Mouse (Mus musculus): Measurements from ENCODE around the gene Nes. TPM values are rescaled to one million over a fixed set of nuclear protein-coding genes. Genes with fewer than 3 reads are reported as not detected.

The Nes gene
- polyA plus RNA-seq, 1 experiment from 2014 or later: 9.5 TPM

DNA sequence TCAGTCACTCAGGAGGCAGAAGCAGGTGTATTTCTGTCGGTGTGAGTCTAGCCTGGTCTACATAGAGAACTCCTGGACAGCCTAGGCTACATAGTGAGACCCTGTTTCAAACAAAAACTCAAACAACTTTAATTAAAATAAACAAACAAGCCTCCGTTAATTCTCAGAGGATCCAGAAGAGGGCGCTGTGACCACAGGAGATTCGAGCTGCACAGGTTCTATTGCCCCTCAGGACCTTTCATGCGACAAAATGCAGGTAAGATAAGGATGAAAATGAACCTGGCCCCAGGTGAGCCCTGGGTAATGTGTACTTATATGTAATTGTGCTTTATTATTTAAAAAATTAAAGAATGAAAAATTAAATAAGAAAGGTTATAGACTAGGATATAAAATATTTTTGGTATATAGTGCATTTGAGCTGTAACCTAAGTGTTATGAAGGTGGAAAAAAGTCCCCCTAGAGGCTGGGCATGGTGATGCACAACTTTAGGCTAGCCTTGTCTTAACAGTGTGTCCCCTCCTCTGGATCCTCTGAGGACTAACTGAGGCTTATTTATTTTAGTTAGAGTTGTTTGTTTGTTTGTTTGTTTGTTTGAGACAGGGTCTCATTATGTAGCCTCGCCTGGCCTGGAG lies 39.9 kb downstream of the Nes start:
- Histone ChIP-seq H3K27ac (ENCODE audit: low read length) (no peak overlapping the region), H3K36me3 (ENCODE audit: control insufficient read depth, insufficient read depth) (no peaks in the 10 kb centered on the region), H3K27me3 (ENCODE audit: control insufficient read depth, insufficient read depth, low read length) (peaks cover 6% of the 10 kb centered on the region; the same call in 1 of the 2 replicates), H3K4me1 (ENCODE audit: control insufficient read depth, insufficient read depth, low read length) (peaks cover 4% of the 10 kb centered on the region; the same call in 1 of the 2 replicates), H3K4me2 (ENCODE audit: low read depth, low read length) (no peak overlapping the region), H3K4me3 (ENCODE audit: low read length) (no peak overlapping the region), H3K9me3 (replicated peaks; ENCODE audit: control insufficient read depth, low read length) (no peaks in the 10 kb centered on the region; the same call in 1 of the 2 replicates), H3K9ac (ENCODE audit: low read length) (no peak overlapping the region)
- no peak for ATAC-seq (replicated peaks; ENCODE audit: extremely low read depth, insufficient read depth, low FRiP score)
- WGBS: 11% methylated on average over 6 of the region's 6 CpGs

DNA sequence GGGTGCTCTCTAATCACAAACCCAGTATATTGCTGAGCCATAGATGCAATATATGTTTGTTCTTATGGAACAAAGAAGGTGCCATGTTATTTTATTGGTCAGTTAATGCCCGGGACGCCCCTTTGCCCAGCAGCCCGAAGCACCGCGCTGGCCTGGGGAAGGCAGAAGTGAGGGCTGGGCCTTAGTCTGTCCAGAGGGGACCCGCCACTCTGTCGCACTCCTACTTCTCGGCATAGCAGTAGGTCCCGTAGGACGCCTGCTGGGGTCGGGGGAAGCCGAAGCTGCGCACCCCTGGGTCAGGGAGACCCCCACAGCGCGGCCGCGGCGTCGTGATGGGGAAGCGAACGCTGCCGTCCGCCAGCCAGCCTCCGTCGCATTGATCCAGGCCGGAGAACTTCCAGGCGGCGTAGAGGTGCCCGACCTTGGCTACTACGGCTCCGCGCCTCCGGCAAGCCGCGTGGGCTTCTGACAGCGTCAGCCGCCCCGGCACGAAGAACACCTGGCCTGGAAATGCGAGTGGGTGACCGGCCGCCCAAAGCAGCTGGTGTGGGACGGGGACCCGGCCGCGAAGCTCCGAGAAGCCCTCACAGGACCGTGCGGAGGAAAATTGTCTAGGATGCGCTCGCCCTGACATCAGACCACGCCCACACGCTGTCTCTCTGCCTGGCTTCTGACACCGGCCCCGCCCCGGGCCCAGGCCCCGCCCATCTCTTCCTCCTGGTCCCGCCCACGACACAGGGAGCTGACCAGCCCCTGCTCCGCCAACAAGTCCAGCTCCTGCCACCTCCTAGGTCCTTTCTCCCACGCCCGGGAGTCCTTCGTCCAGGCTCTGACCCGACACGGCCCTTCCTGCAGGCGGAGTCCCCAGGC lies 51.7 kb downstream of the Nes start:
- peaks cover 65% of the 10 kb centered on the region for H3K27me3 ChIP-seq (ENCODE audit: control insufficient read depth, insufficient read depth, low read length)
- H3K36me3 ChIP-seq (ENCODE audit: control insufficient read depth, insufficient read depth): no peaks in the 10 kb centered on the region
- peak overlapping the region; percentile 34 for H3K9ac ChIP-seq (ENCODE audit: low read length)
- no peak overlapping the region for H3K27ac ChIP-seq (ENCODE audit: low read length)
- peak overlapping the region; percentile 66 for H3K4me3 ChIP-seq (ENCODE audit: low read length)
- H3K9me3 ChIP-seq (replicated peaks; ENCODE audit: control insufficient read depth, low read length): no peaks in the 10 kb centered on the region
- H3K4me2 ChIP-seq (ENCODE audit: low read depth, low read length): peak overlapping the region; percentile 98
- 2% methylated on average over 66 of the region's 66 CpGs for WGBS
- peak; percentile 92 for ATAC-seq (replicated peaks; ENCODE audit: extremely low read depth, insufficient read depth, low FRiP score)
- peaks cover 11% of the 10 kb centered on the region for H3K4me1 ChIP-seq (ENCODE audit: control insufficient read depth, insufficient read depth, low read length)

DNA sequence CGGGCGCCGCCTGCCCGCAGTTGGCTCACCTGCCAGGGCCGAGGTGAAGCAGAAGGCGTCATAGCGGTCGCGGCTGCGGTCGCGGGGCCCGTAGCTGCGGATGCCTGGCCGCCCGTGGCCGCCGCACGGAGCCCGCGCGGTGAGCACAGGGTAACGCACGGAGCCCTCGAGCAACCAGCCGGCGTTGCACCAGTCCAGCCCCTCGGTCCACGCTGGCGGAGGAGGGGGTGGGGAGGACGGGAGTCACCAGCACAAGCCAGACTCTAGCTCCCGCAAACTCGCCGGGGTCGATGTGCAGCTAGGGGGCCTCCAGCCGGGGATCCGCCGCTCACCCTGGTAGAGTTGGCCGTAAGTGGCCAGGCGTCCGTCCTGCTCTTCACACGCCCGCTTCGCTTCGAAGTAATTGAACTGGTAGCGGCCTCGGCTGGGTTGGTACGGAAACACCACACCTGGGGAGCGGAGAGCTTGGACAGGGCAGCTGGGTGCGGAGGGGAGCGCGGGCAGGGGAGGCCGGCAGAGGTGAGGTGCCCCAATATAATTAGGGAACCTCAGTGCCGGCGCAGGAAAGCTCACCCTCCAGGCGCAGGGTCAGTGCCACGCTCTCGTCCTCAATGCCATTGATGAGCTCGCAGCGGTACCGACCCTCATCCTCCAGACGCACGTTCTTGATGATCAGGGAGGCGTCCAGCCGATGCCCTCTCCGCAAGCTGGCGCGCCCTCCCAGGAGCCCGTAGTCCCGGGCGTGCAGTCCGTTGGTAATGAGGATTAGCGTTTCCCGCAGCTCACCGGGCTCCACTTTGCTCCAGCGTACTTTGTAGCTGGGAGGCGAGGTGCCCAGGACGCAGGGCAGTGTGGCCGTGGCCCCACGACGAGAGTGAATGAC lies 52.6 kb downstream of the Nes start:
- Histone ChIP-seq H3K4me1 (ENCODE audit: control insufficient read depth, insufficient read depth, low read length) (peaks cover 11% of the 10 kb centered on the region), H3K27me3 (ENCODE audit: control insufficient read depth, insufficient read depth, low read length) (peaks cover 62% of the 10 kb centered on the region), H3K27ac (ENCODE audit: low read length) (no peak overlapping the region), H3K36me3 (ENCODE audit: control insufficient read depth, insufficient read depth) (no peaks in the 10 kb centered on the region), H3K9me3 (replicated peaks; ENCODE audit: control insufficient read depth, low read length) (peaks cover 6% of the 10 kb centered on the region), H3K4me3 (ENCODE audit: low read length) (peak overlapping the region; percentile 66), H3K4me2 (ENCODE audit: low read depth, low read length) (peak overlapping the region; percentile 98), H3K9ac (ENCODE audit: low read length) (peak overlapping the region; percentile 34)
- 2% methylated on average over 81 of the region's 81 CpGs for WGBS
- peak; percentile 38 for ATAC-seq (replicated peaks; ENCODE audit: extremely low read depth, insufficient read depth, low FRiP score)

DNA sequence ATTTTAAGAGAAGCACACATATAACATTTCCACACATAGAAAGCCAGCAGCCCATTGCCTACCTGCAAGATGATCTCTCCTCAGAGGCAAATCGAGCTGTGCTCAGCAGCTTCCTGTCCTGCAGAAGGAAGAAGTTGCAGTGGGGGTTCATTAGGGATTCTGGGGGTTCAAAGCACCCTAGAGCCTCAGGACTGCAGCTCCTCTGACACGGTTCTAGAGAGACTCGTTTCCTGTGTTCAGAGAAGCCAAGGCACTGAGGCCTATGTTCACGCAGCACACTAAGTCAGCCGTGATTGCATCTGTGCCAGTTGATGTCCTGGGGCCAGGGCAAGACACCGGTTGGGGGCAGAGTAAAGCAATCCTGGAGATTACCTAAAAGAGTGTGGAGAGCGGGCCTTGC lies 55.9 kb downstream of the Nes start:
- Histone ChIP-seq H3K27me3 (ENCODE audit: control insufficient read depth, insufficient read depth, low read length) (peaks cover 54% of the 10 kb centered on the region), H3K4me2 (ENCODE audit: low read depth, low read length) (no peak overlapping the region), H3K4me3 (ENCODE audit: low read length) (no peak overlapping the region), H3K9me3 (replicated peaks; ENCODE audit: control insufficient read depth, low read length) (peaks cover 7% of the 10 kb centered on the region), H3K4me1 (ENCODE audit: control insufficient read depth, insufficient read depth, low read length) (peaks cover 11% of the 10 kb centered on the region), H3K9ac (ENCODE audit: low read length) (no peak overlapping the region), H3K36me3 (ENCODE audit: control insufficient read depth, insufficient read depth) (no peaks in the 10 kb centered on the region), H3K27ac (ENCODE audit: low read length) (no peak overlapping the region)
- no peak for ATAC-seq (replicated peaks; ENCODE audit: extremely low read depth, insufficient read depth, low FRiP score)
- 58% methylated on average over 7 of the region's 7 CpGs for WGBS

DNA sequence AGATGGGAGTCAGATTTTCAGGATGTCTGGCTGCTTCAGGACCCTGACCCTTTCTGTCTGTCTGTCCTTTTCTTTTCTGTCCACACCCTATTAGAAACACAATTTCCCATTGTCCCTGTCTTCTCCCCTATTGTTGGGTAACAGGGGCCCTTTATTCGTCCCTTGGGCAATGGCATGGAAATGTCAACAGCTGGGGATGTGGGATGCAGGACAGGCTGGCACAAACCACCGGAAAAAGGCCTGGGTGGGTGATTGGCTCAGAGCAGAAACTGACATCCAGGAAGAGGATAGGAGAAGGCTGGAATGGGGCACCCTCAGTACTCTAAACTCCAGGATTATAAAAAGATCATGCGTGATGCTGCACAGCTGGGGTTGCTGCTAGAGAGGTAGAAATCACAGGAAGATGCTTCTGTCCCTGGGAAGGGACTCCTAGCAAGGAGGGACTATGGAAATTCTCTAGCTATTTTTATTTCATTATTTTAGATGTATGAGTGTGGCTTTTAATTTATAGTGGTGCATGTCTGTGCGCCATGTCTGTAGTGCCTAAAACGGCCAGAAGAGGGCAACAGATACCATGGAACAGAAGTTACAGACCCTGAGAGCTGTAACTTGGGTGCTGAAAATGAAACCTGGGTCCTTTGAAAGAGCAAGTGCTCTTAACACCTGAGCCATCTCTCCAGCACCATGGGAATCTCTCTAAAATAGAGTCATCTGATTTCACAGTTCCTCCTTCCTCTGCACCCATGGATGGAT lies 56.7 kb downstream of the Nes start, which contains the start of gene Hapln2:
Gene Hapln2, minus strand, starts transcription at position 150 of the 753 bp plus-strand sequence.
- Histone ChIP-seq H3K27ac (ENCODE audit: low read length) (no peak within 1 kb of the TSS), H3K4me1 (ENCODE audit: control insufficient read depth, insufficient read depth, low read length) (peaks cover 9% of the 10 kb centered on the region), H3K9ac (ENCODE audit: low read length) (no peak within 1 kb of the TSS), H3K27me3 (ENCODE audit: control insufficient read depth, insufficient read depth, low read length) (peaks cover 48% of the 10 kb centered on the region), H3K4me3 (ENCODE audit: low read length) (no peak within 1 kb of the TSS), H3K9me3 (replicated peaks; ENCODE audit: control insufficient read depth, low read length) (peaks cover 7% of the 10 kb centered on the region), H3K36me3 (ENCODE audit: control insufficient read depth, insufficient read depth) (no peaks in the 10 kb centered on the region), H3K4me2 (ENCODE audit: low read depth, low read length) (no peak within 1 kb of the TSS)
- ATAC-seq (replicated peaks; ENCODE audit: extremely low read depth, insufficient read depth, low FRiP score): no peak
- WGBS: 49% methylated on average over 5 of the region's 5 CpGs

Other genes starting within 250 kb of the Nes start
- gene Lrrc71, start 222.5 kb upstream of the Nes start, polyA plus RNA-seq (2015; fragmentation: Nextera tagmentation; extraction: Ambion mirVana): 0.71 and 0.87 TPM in 2 replicates
- 0.39 and 0.44 TPM in 2 replicates for gene Ntrk1, start 175.9 kb upstream of the Nes start, polyA plus RNA-seq (2015; fragmentation: Nextera tagmentation; extraction: Ambion mirVana)
- not detected in 2 replicates for gene Insrr, start 174.1 kb upstream of the Nes start, polyA plus RNA-seq (2015; fragmentation: Nextera tagmentation; extraction: Ambion mirVana)
- gene Pear1, start 146.8 kb upstream of the Nes start, polyA plus RNA-seq (2015; fragmentation: Nextera tagmentation; extraction: Ambion mirVana): 19.4 and 21.5 TPM in 2 replicates
- 3.3 and 8.9 TPM in 2 replicates for gene Sh2d2a, start 124.3 kb upstream of the Nes start, polyA plus RNA-seq (2015; fragmentation: Nextera tagmentation; extraction: Ambion mirVana)
- 10.6 and 12.1 TPM in 2 replicates for gene Prcc, start 85.5 kb upstream of the Nes start, polyA plus RNA-seq (2015; fragmentation: Nextera tagmentation; extraction: Ambion mirVana)
- 74.3 and 134 TPM in 2 replicates for gene Hdgf, start 64.8 kb upstream of the Nes start, polyA plus RNA-seq (2015; fragmentation: Nextera tagmentation; extraction: Ambion mirVana)
- gene Mrpl24, start 51.6 kb upstream of the Nes start, polyA plus RNA-seq (2015; fragmentation: Nextera tagmentation; extraction: Ambion mirVana): 66.1 and 68.4 TPM in 2 replicates
- gene Isg20l2, start 40.8 kb upstream of the Nes start, polyA plus RNA-seq (2015; fragmentation: Nextera tagmentation; extraction: Ambion mirVana): 29.2 and 29.4 TPM in 2 replicates
- gene Rrnad1, start 40.4 kb upstream of the Nes start, polyA plus RNA-seq (2015; fragmentation: Nextera tagmentation; extraction: Ambion mirVana): 14.0 and 15.1 TPM in 2 replicates
- 7.8 and 10.1 TPM in 2 replicates for gene Crabp2, start 22.4 kb upstream of the Nes start, polyA plus RNA-seq (2015; fragmentation: Nextera tagmentation; extraction: Ambion mirVana)
- 0.13 and 0.47 TPM in 2 replicates for gene Bcan, start 29.2 kb downstream of the Nes start, polyA plus RNA-seq (2015; fragmentation: Nextera tagmentation; extraction: Ambion mirVana)
- 0.18 TPM in 1 of 2 replicates, not detected in the other for gene Hapln2, start 56.5 kb downstream of the Nes start, polyA plus RNA-seq (2015; fragmentation: Nextera tagmentation; extraction: Ambion mirVana)
- gene Gpatch4, start 72.0 kb downstream of the Nes start, polyA plus RNA-seq (2015; fragmentation: Nextera tagmentation; extraction: Ambion mirVana): 19.3 and 21.3 TPM in 2 replicates
- gene Naxe, start 87.4 kb downstream of the Nes start, polyA plus RNA-seq (2015; fragmentation: Nextera tagmentation; extraction: Ambion mirVana): 155 and 169 TPM in 2 replicates
- gene Ttc24, start 107.2 kb downstream of the Nes start, polyA plus RNA-seq (2015; fragmentation: Nextera tagmentation; extraction: Ambion mirVana): 0.12 and 0.18 TPM in 2 replicates
- gene Iqgap3, start 110.9 kb downstream of the Nes start, polyA plus RNA-seq (2015; fragmentation: Nextera tagmentation; extraction: Ambion mirVana): 23.6 and 27.8 TPM in 2 replicates
- 40.5 and 44.7 TPM in 2 replicates for gene Mef2d, start 171.3 kb downstream of the Nes start, polyA plus RNA-seq (2015; fragmentation: Nextera tagmentation; extraction: Ambion mirVana)

All from heart, embryonic 16.5 days (tissue).